Mouse (Mus musculus) neural tube, embryonic 14.5 days (tissue): Measurements from ENCODE around the gene Gart. TPM values are rescaled to one million over a fixed set of nuclear protein-coding genes. Genes with fewer than 3 reads are reported as not detected.

Source experiments
- ATAC-seq: fragments of 200-750 bp; cut with Nextera tagmentation; 2 replicates; pipeline ENCODE4 v1.8.0; 2017; ENCODE audit warnings: low read depth, mild to moderate bottlenecking, moderate TSS enrichment, moderate library complexity
- H3K27ac ChIP-seq: fragments of 300-500 bp; sonication (generic); 2 replicates; pipeline ENCODE4 v1.5.1; 2014; ENCODE audit warnings: low read depth, mild to moderate bottlenecking, control low read depth, low read length, moderate library complexity, mixed read lengths
- H3K27me3 ChIP-seq: fragments of 300-500 bp; sonication (generic); 2 replicates; pipeline ENCODE4 v1.6.1; 2014; ENCODE audit warnings: low read length; ENCODE audit not compliant: control insufficient read depth, insufficient read depth
- H3K36me3 ChIP-seq: fragments of 300-500 bp; sonication (generic); 2 replicates; pipeline ENCODE4 v1.6.1; 2014; ENCODE audit warnings: low read length, mixed read lengths; ENCODE audit not compliant: control insufficient read depth, insufficient read depth
- H3K4me1 ChIP-seq: fragments of 300-500 bp; sonication (generic); 2 replicates; pipeline ENCODE4 v1.6.1; 2014; ENCODE audit warnings: low read length; ENCODE audit not compliant: control insufficient read depth, insufficient read depth
- H3K4me2 ChIP-seq: fragments of 300-500 bp; sonication (generic); 2 replicates; pipeline ENCODE4 v1.6.1; 2014; ENCODE audit warnings: mild to moderate bottlenecking, low read depth, low read length, control low read depth
- H3K4me3 ChIP-seq: fragments of 300-500 bp; sonication (generic); 2 replicates; pipeline ENCODE4 v1.5.1; 2014; ENCODE audit warnings: low read depth, low read length, control low read depth, mixed read lengths
- H3K9ac ChIP-seq: fragments of 300-500 bp; sonication (generic); replicated peaks from 2 replicates; pipeline ENCODE4 v1.6.1; 2014; ENCODE audit warnings: low read depth, mild to moderate bottlenecking, control low read depth, low read length, mixed read lengths
- H3K9me3 ChIP-seq: fragments of 300-500 bp; sonication (generic); 2 replicates; pipeline ENCODE4 v1.6.1; 2016; ENCODE audit warnings: low read length; ENCODE audit not compliant: control insufficient read depth
- WGBS: fragments of 180-500 bp; shearing (Covaris S2); extraction: QIAGEN DNeasy Blood & Tissue Kit; methylation state at CpG from one replicate; pipeline ENCODE4 v1.1.7; 2014; 5-methylcytosine and 5-hydroxymethylcytosine counted together
- polyA plus RNA-seq: library from polyadenylated mRNA; unstranded; fragments of >200 nt; fragmentation: Nextera tagmentation; extraction: Ambion mirVana; gene quantifications from 2 replicates; pipeline ENCODE4 v1.2.1, GENCODE M21; 2014

Gene Gart
- polyA plus RNA-seq, 1 experiment from 2014 or later: 51.1 TPM

DNA sequence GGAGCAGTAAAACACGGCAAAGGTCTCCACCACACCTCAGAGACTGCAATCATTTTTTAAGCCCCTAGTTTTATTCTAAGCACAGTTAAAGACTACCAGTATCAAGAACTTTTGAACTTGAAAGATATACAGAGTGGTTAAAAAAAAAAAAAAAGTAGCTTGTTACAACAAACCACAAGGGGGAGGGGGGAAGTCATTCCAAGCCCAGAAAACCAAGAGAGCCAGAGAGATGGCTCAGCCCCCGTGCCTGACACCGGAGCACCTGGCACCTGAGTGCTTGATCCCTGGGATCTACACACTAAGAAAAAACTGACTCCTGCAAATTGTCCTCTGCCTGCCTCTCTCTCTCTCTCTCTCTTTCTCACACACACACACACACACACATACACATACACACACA, 53.5 kb downstream of the Gart start:
- 81% methylated on average over 3 of the region's 3 CpGs for WGBS
- no peak overlapping the region for H3K27ac ChIP-seq
- no peaks in the 10 kb centered on the region for H3K36me3 ChIP-seq
- H3K4me1 ChIP-seq: peaks cover 8% of the 10 kb centered on the region; the same call in 1 of the 2 replicates
- H3K9me3 ChIP-seq: no peaks in the 10 kb centered on the region
- ATAC-seq: no peak
- no peaks in the 10 kb centered on the region; the same call in 1 of the 2 replicates for H3K27me3 ChIP-seq
- H3K4me3 ChIP-seq: no peak overlapping the region
- H3K9ac ChIP-seq: no peak overlapping the region
- no peak overlapping the region for H3K4me2 ChIP-seq

- no peak overlapping the region for H3K9ac ChIP-seq
- 70% methylated on average over 8 of the region's 8 CpGs for WGBS
- no peak overlapping the region for H3K4me2 ChIP-seq
- no peak overlapping the region for H3K27ac ChIP-seq
- no peak for ATAC-seq
- no peaks in the 10 kb centered on the region for H3K9me3 ChIP-seq
- H3K27me3 ChIP-seq: no peaks in the 10 kb centered on the region
- H3K4me1 ChIP-seq: peaks cover 8% of the 10 kb centered on the region; the same call in 1 of the 2 replicates
- H3K36me3 ChIP-seq: no peaks in the 10 kb centered on the region
- H3K4me3 ChIP-seq: no peak overlapping the region
Observed at GRCm38 (mm10) chr16:91592162-91592561, 54.6 kb downstream of the Gart start.

GRCm38 (mm10) chr16:91588703-91589102, 58.0 kb downstream of the Gart start:
- Histone ChIP-seq H3K4me3 (no peak overlapping the region), H3K36me3 (peaks cover 4% of the 10 kb centered on the region; the same call in 1 of the 2 replicates), H3K27me3 (no peaks in the 10 kb centered on the region), H3K27ac (no peak overlapping the region), H3K9ac (no peak overlapping the region), H3K4me1 (no peaks in the 10 kb centered on the region), H3K9me3 (no peaks in the 10 kb centered on the region), H3K4me2 (no peak overlapping the region)
- ATAC-seq: no peak
- 91% methylated on average over 3 of the region's 3 CpGs for WGBS

DNA sequence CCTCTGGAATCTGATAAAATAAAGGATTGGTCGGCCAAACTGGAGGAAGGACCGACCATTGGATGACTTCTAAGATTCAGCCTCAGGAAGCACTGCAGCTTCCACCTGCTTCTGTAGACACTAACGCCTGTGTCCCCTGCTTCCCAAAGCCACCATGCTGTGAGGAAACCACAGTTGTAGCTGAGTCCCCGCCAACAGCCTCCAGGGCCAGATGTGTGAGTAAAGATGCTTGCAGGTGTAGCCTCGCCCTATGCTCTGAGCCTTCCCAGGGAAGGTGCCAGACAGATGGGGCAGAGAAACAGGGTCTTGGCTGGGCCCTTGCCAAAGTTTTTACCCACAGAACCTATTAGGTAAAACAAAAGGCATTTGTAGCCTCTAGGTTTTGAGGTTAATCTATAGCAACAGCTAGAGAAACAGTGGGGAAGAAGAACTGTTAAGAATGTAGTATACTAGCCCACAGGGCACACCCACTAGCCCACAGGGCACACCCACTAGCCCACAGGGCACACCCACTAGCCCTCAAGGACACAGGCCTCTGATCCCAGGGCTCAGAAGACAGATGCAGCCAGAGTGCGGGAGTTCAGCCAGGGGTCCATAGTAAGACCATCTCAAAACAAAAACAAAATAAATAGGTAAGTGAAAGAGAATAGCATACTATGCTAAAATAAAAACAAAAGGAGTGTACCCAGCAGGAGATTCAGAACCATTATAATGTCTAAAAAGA, 58.9 kb downstream of the Gart start:
- Histone ChIP-seq H3K27ac (no peak overlapping the region), H3K36me3 (peaks cover 4% of the 10 kb centered on the region; the same call in 1 of the 2 replicates), H3K9ac (no peak overlapping the region), H3K4me3 (no peak overlapping the region), H3K27me3 (no peaks in the 10 kb centered on the region), H3K4me2 (no peak overlapping the region), H3K9me3 (no peaks in the 10 kb centered on the region), H3K4me1 (no peaks in the 10 kb centered on the region)
- no peak for ATAC-seq
- WGBS: 60% methylated on average over 6 of the region's 6 CpGs

- Histone ChIP-seq H3K4me1 (no peaks in the 10 kb centered on the region), H3K4me3 (no peak overlapping the region), H3K4me2 (no peak overlapping the region), H3K27me3 (no peaks in the 10 kb centered on the region), H3K9me3 (no peaks in the 10 kb centered on the region), H3K27ac (no peak overlapping the region), H3K36me3 (peaks cover 4% of the 10 kb centered on the region; the same call in 1 of the 2 replicates), H3K9ac (no peak overlapping the region)
- no peak for ATAC-seq
- WGBS: 93% methylated on average over 6 of the region's 6 CpGs
Observed at GRCm38 (mm10) chr16:91586244-91586643, 60.5 kb downstream of the Gart start.

DNA sequence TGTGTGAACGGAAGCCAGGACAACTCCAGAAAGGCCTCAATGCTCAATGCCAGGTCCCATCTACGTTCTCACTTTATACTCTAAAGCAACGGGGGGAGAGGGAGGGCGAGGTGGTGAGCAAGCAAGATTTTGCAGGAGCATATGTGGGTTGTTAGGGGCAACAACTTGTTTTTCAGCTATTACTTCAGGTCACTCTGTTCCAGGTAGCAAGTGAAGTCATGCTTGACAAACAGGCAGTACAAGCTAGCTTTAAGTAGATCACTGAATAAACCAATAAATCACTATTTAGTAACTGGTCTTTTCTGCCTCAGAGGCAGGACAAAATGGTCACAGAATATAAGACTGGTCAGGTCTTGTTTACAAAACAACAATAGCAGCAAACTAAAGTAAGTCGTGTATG, 61.1 kb downstream of the Gart start:
- H3K4me3 ChIP-seq: no peak overlapping the region
- H3K27ac ChIP-seq: no peak overlapping the region
- WGBS: 87% methylated on average over 5 of the region's 5 CpGs
- H3K4me1 ChIP-seq: no peaks in the 10 kb centered on the region
- H3K27me3 ChIP-seq: no peaks in the 10 kb centered on the region
- no peaks in the 10 kb centered on the region for H3K9me3 ChIP-seq
- peaks cover 9% of the 10 kb centered on the region; the same call in 1 of the 2 replicates for H3K36me3 ChIP-seq
- no peak overlapping the region for H3K4me2 ChIP-seq
- no peak overlapping the region for H3K9ac ChIP-seq
- no peak for ATAC-seq

GRCm38 (mm10) chr16:91582307-91582706, 64.4 kb downstream of the Gart start:
- Histone ChIP-seq H3K27ac (no peak overlapping the region), H3K9me3 (no peaks in the 10 kb centered on the region), H3K4me1 (peaks cover 2% of the 10 kb centered on the region; the same call in 1 of the 2 replicates), H3K4me3 (no peak overlapping the region), H3K4me2 (no peak overlapping the region), H3K27me3 (no peaks in the 10 kb centered on the region), H3K36me3 (peaks cover 9% of the 10 kb centered on the region; the same call in 1 of the 2 replicates), H3K9ac (no peak overlapping the region)
- no peak for ATAC-seq
- 84% methylated on average over 2 of the region's 2 CpGs for WGBS

GRCm38 (mm10) chr16:91578980-91579720, 67.6 kb downstream of the Gart start:
- Histone ChIP-seq H3K36me3 (0 out of 2 replicates have a peak, but pooled peaks cover 6% of the 10 kb centered on the region), H3K9ac (no peak overlapping the region), H3K27ac (no peak overlapping the region), H3K9me3 (no peaks in the 10 kb centered on the region), H3K27me3 (no peaks in the 10 kb centered on the region), H3K4me2 (no peak overlapping the region), H3K4me3 (no peak overlapping the region), H3K4me1 (peaks cover 2% of the 10 kb centered on the region; the same call in 1 of the 2 replicates)
- WGBS: 67% methylated on average over 14 of the region's 14 CpGs
- peak; percentile 41; the same call in 1 of the 2 replicates for ATAC-seq

- H3K36me3 ChIP-seq: no peaks in the 10 kb centered on the region
- H3K4me2 ChIP-seq: no peak overlapping the region
- H3K27ac ChIP-seq: no peak overlapping the region
- no peak overlapping the region for H3K4me3 ChIP-seq
- H3K9ac ChIP-seq: no peak overlapping the region
- WGBS: 53% methylated on average over 13 of the region's 13 CpGs
- no peaks in the 10 kb centered on the region for H3K27me3 ChIP-seq
- no peak for ATAC-seq
- H3K4me1 ChIP-seq: peaks cover 2% of the 10 kb centered on the region; the same call in 1 of the 2 replicates
- H3K9me3 ChIP-seq: no peaks in the 10 kb centered on the region
Observed at GRCm38 (mm10) chr16:91575151-91575550, 71.6 kb downstream of the Gart start.
